Comparison of ENCODE assay signal across 9 mouse cellular contexts in the genomic region with DNA sequence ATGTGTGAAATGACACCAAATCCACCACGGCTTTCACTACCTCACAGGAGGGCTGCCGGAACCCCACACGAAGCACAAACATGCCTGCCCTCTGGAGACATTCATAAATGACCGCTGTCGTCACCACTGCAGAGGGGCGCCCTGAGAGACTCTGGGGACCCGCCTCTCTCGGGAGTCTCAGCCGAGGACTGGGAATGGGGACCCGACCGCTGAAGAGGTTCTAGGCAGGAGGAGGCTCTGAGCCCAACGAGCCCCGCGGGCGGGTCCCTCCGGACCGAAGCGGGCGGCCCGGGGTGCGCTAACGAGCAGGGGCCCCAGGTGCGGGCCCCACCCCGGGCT. TPM values are rescaled to one million over a fixed set of nuclear protein-coding genes. Genes with fewer than 3 reads are reported as not detected.
A peak's percentile ranks its signal among the peaks of the same experiment; 100 is the strongest.
DNase-seq lines count a peak whose midpoint lies in the region; ATAC-seq and TF ChIP-seq lines count a peak whose summit lies in the region.
"Had no signal": no experiment of that assay in that cellular context is flagged by ENCODE, and none has a peak within 500 bp of the region (broad histone marks: within the 10 kb centered on the region; RNA-seq: fewer than 3 reads in every experiment).

No protein-coding gene starts in this region.

- H3K4me3 ChIP-seq in heart, adult 2 months = peak overlapping the region; percentile 73
- H3K4me3 ChIP-seq in embryonic facial prominence, embryonic 13.5 days = peak overlapping the region; percentile 60
- H3K4me3 ChIP-seq in limb, embryonic 10.5 days = peak overlapping the region; percentile 72
- H3K4me3 ChIP-seq in neural tube, embryonic 13.5 days = peak overlapping the region; percentile 56

- under 1% methylated on average over 24 of the region's 24 CpGs for WGBS in heart, adult 2 months
- under 1% methylated on average over 24 of the region's 24 CpGs for WGBS in embryonic facial prominence, embryonic 13.5 days
- WGBS in limb, embryonic 10.5 days = 2% methylated on average over 24 of the region's 24 CpGs
- WGBS in neural tube, embryonic 13.5 days = under 1% methylated on average over 18 of the region's 24 CpGs

- H3K27ac ChIP-seq in heart, adult 2 months = peak overlapping the region; percentile 29; the same call in 1 of the 2 replicates
- no peak overlapping the region for H3K27ac ChIP-seq in embryonic facial prominence, embryonic 13.5 days
- H3K27ac ChIP-seq in limb, embryonic 10.5 days = peak overlapping the region; percentile 74
- H3K27ac ChIP-seq in neural tube, embryonic 13.5 days (replicated peaks) = peak overlapping the region; percentile 98

- intact Hi-C loops in heart, adult 2 months (cut with DNase I) = loop anchor here (5.0 kb wide), 1 partner anchor 35 kb away; a partner anchor contains a TSS

- no peak for TF ChIP-seq EP300 in heart, adult 2 months (IDR thresholded peaks at IDR 0.05; ENCODE audit: insufficient read depth, low read depth, low read length)

- no peaks in the 10 kb centered on the region for H3K27me3 ChIP-seq in heart, adult 2 months (ENCODE audit: control insufficient read depth, insufficient read depth, low read length)
- peaks cover 25% of the 10 kb centered on the region for H3K27me3 ChIP-seq in embryonic facial prominence, embryonic 13.5 days
- peaks cover 52% of the 10 kb centered on the region for H3K27me3 ChIP-seq in limb, embryonic 10.5 days (ENCODE audit: low read depth, poor library complexity, severe bottlenecking)
- peaks cover 18% of the 10 kb centered on the region for H3K27me3 ChIP-seq in neural tube, embryonic 13.5 days

- H3K36me3 ChIP-seq in heart, adult 2 months (ENCODE audit: control insufficient read depth, insufficient read depth, low read length) = no peaks in the 10 kb centered on the region
- no peaks in the 10 kb centered on the region for H3K36me3 ChIP-seq in embryonic facial prominence, embryonic 13.5 days
- no peaks in the 10 kb centered on the region for H3K36me3 ChIP-seq in limb, embryonic 10.5 days
- no peaks in the 10 kb centered on the region for H3K36me3 ChIP-seq in neural tube, embryonic 13.5 days

- H3K9ac ChIP-seq in heart, adult 2 months (ENCODE audit: low read depth, low read length) = peak overlapping the region; percentile 61
- peak overlapping the region; percentile 71 for H3K9ac ChIP-seq in embryonic facial prominence, embryonic 13.5 days
- peak overlapping the region; percentile 89 for H3K9ac ChIP-seq in neural tube, embryonic 13.5 days

- ATAC-seq in embryonic facial prominence, embryonic 13.5 days (ENCODE audit: insufficient number of reproducible peaks, insufficient read depth, low FRiP score, low TSS enrichment, low read depth) = 0 out of 2 replicates have a peak, but pooled peaks have one; percentile 4
- ATAC-seq in neural tube, embryonic 13.5 days (ENCODE audit: low read depth) = peak; percentile 38

- H3K4me1 ChIP-seq in heart, adult 2 months (ENCODE audit: control insufficient read depth, insufficient read depth, low read length) = peaks cover 2% of the 10 kb centered on the region; the same call in 1 of the 2 replicates
- H3K4me1 ChIP-seq in embryonic facial prominence, embryonic 13.5 days = peaks cover 43% of the 10 kb centered on the region
- H3K4me1 ChIP-seq in limb, embryonic 10.5 days = peaks cover 58% of the 10 kb centered on the region
- peaks cover 56% of the 10 kb centered on the region for H3K4me1 ChIP-seq in neural tube, embryonic 13.5 days (replicated peaks)

- no peak for TF ChIP-seq CTCF in heart, adult 2 months (IDR thresholded peaks at IDR 0.05)

- H3K79me2 ChIP-seq in heart, adult 2 months (replicated peaks; ENCODE audit: control insufficient read depth, insufficient read depth, low read length) = no peaks in the 10 kb centered on the region

- no peak for DNase-seq in heart, adult 2 months
- DNase-seq in heart, adult 11 months = no peak
- DNase-seq in A20 (ENCODE audit: low read depth, low spot score) = peak; percentile 54
- DNase-seq in limb, embryonic 10.5 days (ENCODE audit: low spot score) = peak; percentile 58
- DNase-seq in embryo, embryonic 10.5 days (ENCODE audit: low spot score) = no peak
- DNase-seq in left cerebral cortex, adult 18-20 months (ENCODE audit: low spot score in 2 of 2) = no peak

- H3K9me3 ChIP-seq in embryonic facial prominence, embryonic 13.5 days = no peaks in the 10 kb centered on the region
- H3K9me3 ChIP-seq in limb, embryonic 10.5 days (replicated peaks) = no peaks in the 10 kb centered on the region
- no peaks in the 10 kb centered on the region for H3K9me3 ChIP-seq in neural tube, embryonic 13.5 days

- peak overlapping the region; percentile 98 for H3K4me2 ChIP-seq in embryonic facial prominence, embryonic 13.5 days
- peak overlapping the region; percentile 92 for H3K4me2 ChIP-seq in neural tube, embryonic 13.5 days

- TF ChIP-seq POLR2A in heart, adult 2 months (IDR thresholded peaks at IDR 0.05; ENCODE audit: insufficient read depth, low read depth, low read length) = no peak

RNA-seq across cellular contexts. Expression of a gene that starts 0.4 kb away (rescaled TPM):
- total RNA-seq in heart, adult 2 months (2021) = not detected
- not detected in 2 replicates for polyA plus RNA-seq in heart, adult 2 months (2012; rRNA removed)
- not detected in 2 replicates for polyA plus RNA-seq in embryonic facial prominence, embryonic 13.5 days (2015; fragmentation: Nextera tagmentation; extraction: Ambion mirVana)
- not detected in 2 replicates for polyA plus RNA-seq in limb, embryonic 10.5 days (2016; fragmentation: Nextera tagmentation; extraction: Ambion mirVana)
- not detected in 2 replicates for polyA plus RNA-seq in neural tube, embryonic 13.5 days (2015; fragmentation: Nextera tagmentation; extraction: Ambion mirVana)
- 1 to 10 TPM in 1 of 2 experiments, not detected in 1; 1.3 TPM for total RNA-seq in left cerebral cortex, adult 18-20 months (2021)
- total RNA-seq: heart, postnatal 14 days had no signal

RNA-seq across cellular contexts. Expression of a gene that starts 37.6 kb away (rescaled TPM):
- total RNA-seq in heart, adult 2 months (2021) = 1 to 10 TPM; 3.5 to 4.4 TPM
- 3.9 and 4.0 TPM in 2 replicates for polyA plus RNA-seq in heart, adult 2 months (2012; rRNA removed)
- polyA plus RNA-seq in embryonic facial prominence, embryonic 13.5 days (2015; fragmentation: Nextera tagmentation; extraction: Ambion mirVana) = 12.4 and 16.0 TPM in 2 replicates
- 15.8 and 17.2 TPM in 2 replicates for polyA plus RNA-seq in limb, embryonic 10.5 days (2016; fragmentation: Nextera tagmentation; extraction: Ambion mirVana)
- polyA plus RNA-seq in neural tube, embryonic 13.5 days (2015; fragmentation: Nextera tagmentation; extraction: Ambion mirVana) = 40.8 and 43.3 TPM in 2 replicates
- 10 to 100 TPM; 44.0 to 55.2 TPM for total RNA-seq in left cerebral cortex, adult 18-20 months (2021)

Comparison
In these comparisons a context has a peak if more than half of its experiments do, and no peak if none do; other contexts are left out.
1. DNase-seq: peak in A20 (single experiment) and limb, embryonic 10.5 days (single experiment); none in heart, adult 2 months (0 of 2), heart, adult 11 months (single experiment), embryo, embryonic 10.5 days (single experiment) and left cerebral cortex, adult 18-20 months (0 of 2).
2. Peak in every context shown above with its lines, with median percentiles within 50 percentile points of each other: H3K4me3 ChIP-seq and H3K9ac ChIP-seq.